Mouse (Mus musculus) heart, adult 18-20 months (tissue): ENCODE results near the gene Stard8. TPM values are rescaled to one million over a fixed set of nuclear protein-coding genes. Genes with fewer than 3 reads are reported as not detected.

Experiments
- total RNA-seq, 2 experiments: library from RNA; stranded (reverse); gene quantifications; 2 replicates each; pipeline ENCODE4 v1.2.3; 2021

Stard8 gene
- total RNA-seq, 2 experiments from 2014 or later = 28.1 to 30.4 TPM

Other genes starting within 250 kb of the Stard8 start
- 1 to 10 TPM; 4.2 to 7.5 TPM for gene Ophn1, start 112.2 kb upstream of the Stard8 start, total RNA-seq
- gene Yipf6, start 66.9 kb upstream of the Stard8 start, total RNA-seq = 10 to 100 TPM; 14.8 to 19.3 TPM
- gene Efnb1, start 132.9 kb downstream of the Stard8 start, total RNA-seq = 10 to 100 TPM; 16.3 to 16.4 TPM